Mouse (Mus musculus) frontal cortex, postnatal 25 days (tissue): Measurements from ENCODE around the gene Ndrg2.
"Not testable (repeated sequence)": the region's sequence is repeated elsewhere in the genome, so short reads cannot be mapped to it uniquely, and the experiment has no call there.

Experiments used
- DNase-seq, 2 experiments: peaks; one replicate each; pipeline ENCODE4 v3.0.0; 2022; ENCODE audit warnings: low spot score in 2 of 2

Ndrg2 gene

GRCm38 (mm10) chr14:51913960-51914762 lies at the start of gene Ndrg2:
Ndrg2 (minus strand) TSS chr14:51914158.
- peak; percentile 32 to 48 for DNase-seq

DNA sequence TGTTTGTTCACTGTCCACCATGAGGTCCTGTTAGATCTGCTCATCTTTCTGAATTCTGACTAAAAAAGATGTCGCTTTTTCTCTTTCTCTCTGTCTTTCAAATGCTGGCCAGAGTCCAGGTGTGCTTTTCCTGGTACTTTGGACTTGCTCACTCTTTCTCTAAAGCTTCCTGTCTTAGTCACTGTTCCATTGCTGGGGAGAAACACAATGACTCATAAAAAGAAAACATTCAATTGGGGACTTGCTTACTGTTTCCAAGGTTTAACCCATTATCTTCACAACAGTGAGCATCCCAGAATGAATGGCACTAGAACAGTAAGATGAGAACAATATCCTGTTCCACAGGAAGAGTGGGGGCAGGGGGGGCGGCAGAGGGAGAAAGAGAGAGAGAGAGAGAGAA lies 46.4 kb upstream of the Ndrg2 start:
- DNase-seq = no peak

DNA sequence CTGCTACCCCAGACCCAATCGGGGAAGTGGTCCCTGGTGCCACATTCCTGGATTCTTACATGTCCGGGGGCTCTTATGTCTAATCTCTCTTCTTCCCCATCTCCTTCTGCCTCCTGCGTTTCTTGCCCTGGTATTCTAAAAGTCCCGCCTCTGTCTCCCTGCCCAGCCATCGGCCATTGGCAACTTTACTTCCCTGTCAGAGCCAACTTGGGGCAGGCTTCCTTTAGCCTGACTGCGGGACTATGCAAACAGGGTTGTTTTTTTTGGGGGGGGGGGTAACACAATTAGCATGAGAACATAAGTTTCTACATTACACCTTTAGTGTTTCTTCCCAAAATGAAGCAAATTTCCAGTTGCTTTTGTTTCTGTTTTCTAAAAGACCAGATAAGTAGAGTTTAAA lies 29.4 kb upstream of the Ndrg2 start:
- DNase-seq = no peak

DNA sequence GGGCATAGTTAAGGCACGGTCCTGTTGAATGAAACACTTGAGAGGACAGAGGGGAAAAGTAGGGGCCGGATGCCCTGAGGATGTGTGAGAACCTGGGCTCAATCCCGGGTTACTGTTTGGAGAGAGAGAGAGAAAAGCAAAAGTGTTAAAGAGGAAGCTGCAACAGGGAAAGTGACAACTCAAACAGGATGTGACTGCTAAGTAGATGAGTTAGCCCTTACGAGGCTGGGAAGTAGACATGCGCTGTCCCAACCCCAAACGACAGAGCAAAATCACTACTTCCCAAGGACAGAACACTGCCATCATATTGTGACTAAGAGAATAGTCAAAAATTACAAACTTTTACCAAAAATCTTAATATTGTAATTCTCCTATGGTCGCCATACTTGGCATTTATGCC lies 28.3 kb upstream of the Ndrg2 start:
- DNase-seq = no peak

DNA sequence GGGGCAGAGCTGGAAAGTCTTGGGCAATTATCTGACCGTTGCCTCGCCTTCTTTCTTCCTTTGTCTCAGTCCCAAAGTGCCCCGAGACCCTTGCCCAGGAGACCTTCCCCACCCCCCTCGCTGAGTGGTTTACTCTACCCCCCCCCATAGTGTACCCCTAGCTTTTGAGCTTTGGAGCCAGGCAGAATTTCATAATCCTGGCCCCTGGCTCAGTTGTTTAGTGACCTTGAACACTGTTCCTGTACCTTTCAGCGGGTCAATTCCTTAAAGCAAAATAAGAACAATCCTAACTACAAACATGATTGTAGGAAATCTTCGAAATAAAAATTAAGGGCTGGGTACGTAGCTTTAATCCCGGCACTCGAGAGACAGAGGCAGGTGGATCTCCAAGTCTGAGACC lies 27.6 kb upstream of the Ndrg2 start:
- DNase-seq = no peak

DNA sequence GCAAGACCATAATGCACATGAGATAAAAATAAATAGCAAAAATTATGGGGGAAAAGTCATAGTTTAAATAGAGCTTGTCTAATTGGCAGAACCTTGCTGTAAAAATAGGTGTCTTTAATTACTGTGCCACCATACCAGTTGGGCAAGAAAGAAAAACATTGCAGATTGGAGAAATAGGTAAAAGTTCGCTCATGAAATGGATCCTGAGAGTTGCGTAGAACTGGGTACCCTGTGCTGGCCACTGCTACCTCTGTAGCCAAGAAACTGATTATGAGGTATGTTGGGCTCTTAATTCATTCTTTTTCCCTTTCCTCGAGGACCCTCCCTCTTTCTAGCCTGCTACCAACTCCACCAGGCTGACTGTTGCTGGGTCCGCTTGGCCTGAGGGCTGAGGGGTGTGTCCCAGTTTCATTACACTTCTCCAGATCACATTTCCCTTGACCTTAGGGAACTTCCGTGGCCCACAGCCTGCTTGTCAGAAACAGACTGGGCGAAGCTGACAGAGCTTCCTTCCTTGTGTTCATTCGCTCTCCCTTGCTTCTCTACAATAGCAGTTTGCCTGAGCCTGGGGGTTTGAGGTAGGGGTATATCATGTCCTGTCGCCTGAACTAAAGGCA lies 27.1 kb upstream of the Ndrg2 start:
- no peak for DNase-seq

DNA sequence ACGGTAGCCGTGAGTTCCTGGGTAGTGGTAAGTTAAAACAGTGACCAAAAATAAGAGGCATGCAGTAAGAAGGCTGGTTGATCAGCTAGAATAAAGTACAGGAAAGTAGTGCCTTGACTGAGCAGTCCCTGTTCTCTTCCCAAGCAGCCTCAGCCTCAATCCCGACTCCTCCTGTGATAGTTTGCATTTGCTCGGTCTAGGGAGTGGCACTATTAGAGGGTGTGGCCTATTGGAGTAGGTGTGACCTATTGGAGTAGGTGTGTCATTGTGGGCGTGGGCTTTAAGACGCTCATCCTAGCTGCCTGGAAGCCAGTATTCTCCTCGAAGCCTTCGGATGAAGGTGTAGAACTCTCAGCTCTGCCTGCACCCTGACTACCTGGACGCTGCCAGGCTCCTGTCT lies 25.0 kb upstream of the Ndrg2 start:
- DNase-seq = no peak

GRCm38 (mm10) chr14:51932092-51933020 lies 18.4 kb upstream of the Ndrg2 start:
- no peak for DNase-seq

DNA sequence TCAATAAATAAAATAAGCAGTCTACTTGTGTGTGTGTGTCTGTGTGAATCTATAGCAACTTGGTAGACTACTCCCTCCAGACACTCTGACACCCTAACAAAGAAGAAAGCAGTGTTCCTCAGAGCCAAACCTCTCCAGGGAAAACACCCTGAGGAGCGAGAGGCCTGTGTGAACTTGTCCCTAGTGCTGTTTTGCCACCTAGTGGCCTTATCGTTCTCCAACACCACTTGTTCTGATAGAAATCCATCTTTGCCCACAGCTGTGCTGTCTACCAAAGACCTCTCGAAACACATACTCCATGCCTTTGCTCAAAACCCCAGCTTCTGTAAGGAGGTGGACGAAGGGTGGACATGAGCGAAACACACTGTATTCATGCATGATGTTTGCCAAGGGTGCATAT lies 16.9 kb upstream of the Ndrg2 start:
- peak in 1 of 2 experiments; percentile 43 for DNase-seq

DNA sequence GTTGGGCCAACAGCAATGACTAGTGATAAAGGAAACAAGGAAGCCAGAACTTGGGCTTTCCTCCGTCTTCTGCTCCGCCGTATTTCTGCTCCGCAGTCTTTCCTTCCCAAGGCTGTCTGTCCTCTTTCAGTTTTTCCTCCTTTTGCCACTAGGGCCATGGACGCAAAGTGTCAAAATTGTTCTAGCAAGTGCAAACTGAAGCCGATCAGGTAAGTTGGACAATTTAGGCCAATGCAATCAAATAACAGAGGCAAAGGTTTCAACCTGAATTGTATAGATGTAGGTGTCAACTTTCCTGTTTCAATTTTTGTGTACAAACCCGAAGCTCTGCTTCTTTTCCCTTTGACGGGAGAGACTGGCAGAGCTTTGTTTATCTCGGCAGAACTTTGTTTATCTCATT lies 16.0 kb upstream of the Ndrg2 start:
- no peak for DNase-seq

DNA sequence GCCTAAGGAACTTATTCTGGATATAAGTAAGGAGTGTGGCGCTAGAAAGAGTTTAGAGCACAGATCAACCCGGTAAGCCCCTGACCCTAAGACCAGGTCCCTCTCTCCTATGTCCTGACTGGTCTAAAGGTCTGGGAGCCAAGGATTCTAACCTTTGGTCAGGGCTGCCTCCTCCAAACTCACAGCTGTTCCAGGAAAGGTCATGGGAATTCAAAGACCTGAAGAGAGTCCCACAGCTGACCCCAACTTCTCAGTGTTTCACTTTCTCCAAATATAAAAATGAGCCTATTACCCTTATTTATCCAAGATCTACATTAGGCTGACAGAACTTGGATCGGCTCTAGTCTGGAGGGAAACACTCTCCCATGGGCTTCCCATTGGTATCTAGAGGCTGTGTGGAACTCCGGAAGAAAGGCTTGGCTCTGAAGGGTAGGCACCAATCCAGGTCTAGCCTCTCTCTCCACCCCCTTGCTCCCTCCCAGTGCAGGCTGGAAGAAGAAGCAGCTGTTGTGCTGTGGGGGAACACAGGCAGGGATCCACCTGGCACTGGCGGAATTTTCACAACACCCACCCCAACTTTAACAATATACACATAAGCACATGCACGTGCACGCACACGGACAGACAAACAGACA lies 15.5 kb upstream of the Ndrg2 start:
- DNase-seq = peak in 1 of 2 experiments; percentile 42

GRCm38 (mm10) chr14:51926930-51927329 lies 13.0 kb upstream of the Ndrg2 start:
- not testable (repeated sequence) for DNase-seq

- DNase-seq = no peak
Observed at GRCm38 (mm10) chr14:51923492-51923891, 9.5 kb upstream of the Ndrg2 start.

DNA sequence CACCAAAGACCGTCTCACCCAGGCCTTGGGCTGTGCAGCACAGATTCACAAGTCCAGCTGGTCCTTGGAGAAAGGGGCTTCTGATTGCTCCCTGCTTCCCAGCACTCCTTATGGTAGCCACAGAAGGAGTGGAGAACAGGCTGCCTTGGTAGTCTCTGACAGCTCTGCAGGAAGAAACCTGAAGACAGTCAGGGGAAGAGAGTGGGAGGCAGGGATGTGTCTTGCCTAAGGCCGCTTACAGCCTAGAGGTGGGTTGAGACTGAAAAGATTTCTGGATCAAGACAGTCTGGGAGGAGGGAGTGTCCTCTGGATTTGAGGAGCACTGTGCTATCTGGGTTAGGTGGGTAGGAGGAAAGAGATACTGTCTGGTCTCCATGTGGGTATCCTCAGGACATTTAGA lies 9.0 kb upstream of the Ndrg2 start:
- no peak for DNase-seq

- DNase-seq = no peak
Observed at GRCm38 (mm10) chr14:51922571-51922865, 8.6 kb upstream of the Ndrg2 start, which contains the start of gene Rnase13. Rnase13 (minus strand) TSS chr14:51922773.

- peak in 1 of 2 experiments; percentile 35 for DNase-seq
Observed at GRCm38 (mm10) chr14:51921759-51922570, 8.0 kb upstream of the Ndrg2 start.

DNA sequence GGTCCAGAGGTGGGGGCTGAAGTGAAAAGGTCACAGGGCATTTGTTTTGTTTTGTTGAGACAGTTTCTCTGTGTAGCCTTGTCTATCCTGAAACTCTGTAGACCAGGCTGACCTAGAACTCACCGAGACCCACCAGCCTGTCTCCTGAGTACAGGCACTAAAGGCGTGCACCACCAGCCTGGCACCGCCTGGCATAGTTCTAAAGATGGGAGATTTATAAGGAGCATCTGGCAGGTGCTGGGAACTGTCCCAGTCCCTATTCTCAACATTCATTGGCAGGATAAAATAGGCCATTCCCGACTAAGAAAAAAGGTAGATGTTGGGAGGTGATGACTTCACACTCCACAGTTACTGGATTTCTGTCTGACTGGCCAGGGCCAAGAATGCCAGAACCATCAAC lies 5.0 kb upstream of the Ndrg2 start:
- DNase-seq = no peak

DNA sequence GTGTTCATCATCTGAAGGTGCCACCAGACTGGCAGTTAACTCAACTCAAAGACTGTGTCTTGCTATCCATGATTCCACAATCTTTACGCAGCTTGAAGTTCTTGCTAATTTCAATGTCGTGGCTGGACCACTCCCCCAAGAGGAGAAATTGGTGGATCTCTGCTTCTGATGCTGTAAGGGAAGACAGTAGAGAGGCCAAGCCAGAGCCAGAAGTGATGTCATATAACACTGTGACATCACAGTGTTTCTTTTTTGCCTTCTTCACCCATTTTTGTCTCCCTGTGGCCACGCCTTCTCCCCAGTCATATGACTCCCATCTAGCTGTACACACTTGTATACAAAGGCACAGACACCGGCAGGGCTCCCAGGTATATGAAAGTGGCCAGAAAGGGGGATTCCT lies 4.2 kb upstream of the Ndrg2 start, which contains the start of gene Tppp2:
Gene Tppp2, plus strand, starts transcription at position 301 of the 400 bp plus-strand sequence.
- no peak for DNase-seq

GRCm38 (mm10) chr14:51916539-51916938 lies 2.6 kb upstream of the Ndrg2 start:
- DNase-seq = no peak

DNA sequence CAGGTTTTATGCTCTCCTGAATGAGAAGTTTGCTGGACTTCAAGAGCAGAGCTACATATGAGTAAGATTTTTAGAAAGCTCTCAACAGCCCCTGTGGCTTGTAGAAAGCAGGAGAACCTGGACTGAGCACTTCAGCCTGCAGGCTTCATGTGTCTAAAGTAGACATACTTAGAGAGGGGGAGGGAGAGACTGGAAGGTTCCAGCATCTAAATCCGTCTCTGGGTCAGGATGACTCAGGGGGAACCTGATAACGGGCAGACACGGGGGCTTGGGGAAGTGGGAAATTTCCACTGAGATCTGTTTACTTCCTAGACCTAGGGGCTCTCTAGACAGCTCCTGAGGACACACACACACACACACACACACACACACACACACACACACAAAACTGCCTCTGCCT lies 1.1 kb upstream of the Ndrg2 start:
- DNase-seq = no peak
